Mouse (Mus musculus): ENCODE measurements around the gene Tulp4.

DNA sequence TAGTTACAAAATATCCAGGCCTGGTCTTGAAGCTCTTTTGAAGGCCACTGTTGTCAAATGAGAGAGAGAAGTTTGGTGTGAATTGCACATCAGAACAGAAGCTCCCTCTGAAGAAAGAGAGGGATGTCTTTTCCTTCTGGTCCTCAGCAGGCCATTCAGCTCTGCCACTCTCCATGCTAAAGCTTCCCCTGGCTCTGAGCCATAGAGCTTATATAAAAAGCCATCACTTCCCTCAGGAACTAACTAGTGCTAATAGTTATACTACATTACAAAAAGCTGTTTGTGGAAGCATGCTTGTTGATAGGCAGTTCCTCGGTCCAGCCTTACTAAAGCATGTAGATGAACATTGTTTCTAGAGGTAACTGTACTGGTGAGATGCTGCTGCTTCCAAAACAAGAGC is 89.2 kb downstream of the Tulp4 start:
- TF ChIP-seq CTCF (IDR thresholded peaks at IDR 0.05; ENCODE audit: insufficient read depth, low read length) = no peak
- TF ChIP-seq POLR2A (IDR thresholded peaks at IDR 0.05; ENCODE audit: borderline replicate concordance, extremely low read depth, low read depth, low read length) = no peak

Measured in lung, adult 2 months (tissue).